Mouse (Mus musculus): ENCODE measurements at regions not wholly inside any gene's neighbourhood (a gene's known extent, or its start where the extent isn't known, plus 50 kb on each side); places are given as distances from the start of the nearest gene placed in this dataset.

- DNase-seq, result no peak
These were observed 54.7 kb upstream of the Irx5 start for GRCm38 (mm10) chr8:92302694-92303093.

GRCm38 (mm10) chr8:92301029-92301428 is 56.4 kb upstream of the Irx5 start:
- no peak for DNase-seq

- no peak for DNase-seq
These were observed 70.3 kb upstream of the Irx5 start for GRCm38 (mm10) chr8:92286841-92287811.

GRCm38 (mm10) chr8:92275755-92276154 is 81.7 kb upstream of the Irx5 start:
- no peak for DNase-seq

- DNase-seq, result no peak
These were observed 84.7 kb upstream of the Irx5 start for GRCm38 (mm10) chr8:92272726-92273125.

- no peak for DNase-seq
These were observed 85.4 kb upstream of the Irx5 start for GRCm38 (mm10) chr8:92272073-92272472.

GRCm38 (mm10) chr8:92270636-92271035 is 86.8 kb upstream of the Irx5 start:
- no peak for DNase-seq

GRCm38 (mm10) chr8:92267415-92267814 is 90.0 kb upstream of the Irx5 start:
- no peak for DNase-seq

- DNase-seq, result no peak
These were observed 97.4 kb upstream of the Irx5 start for GRCm38 (mm10) chr8:92260056-92260455.

- DNase-seq, result no peak
These were observed 99.2 kb upstream of the Irx5 start for GRCm38 (mm10) chr8:92258258-92258657.

GRCm38 (mm10) chr8:92252597-92253375 is 104.6 kb upstream of the Irx5 start:
- peak; percentile 59 for DNase-seq

- DNase-seq, result no peak
These were observed 111.1 kb upstream of the Irx5 start for GRCm38 (mm10) chr8:92246301-92246700.

- DNase-seq, result no peak
These were observed 116.6 kb upstream of the Irx5 start for GRCm38 (mm10) chr8:92240686-92241275.

GRCm38 (mm10) chr8:92231326-92232225 is 125.8 kb upstream of the Irx5 start:
- DNase-seq, result no peak

- DNase-seq, result no peak
These were observed 127.9 kb upstream of the Irx5 start for GRCm38 (mm10) chr8:92229526-92229925.

- no peak for DNase-seq
These were observed 132.5 kb upstream of the Irx5 start for GRCm38 (mm10) chr8:92224929-92225328.

- no peak for DNase-seq
These were observed 134.4 kb upstream of the Irx5 start for GRCm38 (mm10) chr8:92222992-92223391.

- DNase-seq, result no peak
These were observed 138.1 kb upstream of the Irx5 start for GRCm38 (mm10) chr8:92219181-92219890.

GRCm38 (mm10) chr8:92217521-92217920 is 139.9 kb upstream of the Irx5 start:
- no peak for DNase-seq

- no peak for DNase-seq
These were observed 141.2 kb upstream of the Irx5 start for GRCm38 (mm10) chr8:92216176-92216575.

GRCm38 (mm10) chr8:92212786-92213535 is 144.5 kb upstream of the Irx5 start:
- no peak for DNase-seq

Measured in layer of hippocampus, adult 9-11 months (tissue).